Mouse (Mus musculus) cerebellum, adult 2 months (tissue): ENCODE data around the gene Alg9.

Source experiments
- CTCF ChIP-seq: fragments of 200-500 bp; IDR thresholded peaks from 2 replicates; pipeline ENCODE4 v1.5.1; 2011; ENCODE audit warnings: low read depth, mild to moderate bottlenecking, control low read depth, low read length, moderate library complexity, borderline replicate concordance; ENCODE audit not compliant: insufficient read depth
- POLR2A ChIP-seq: fragments of 200-500 bp; IDR thresholded peaks from 2 replicates; pipeline ENCODE4 v1.6.1; 2011; ENCODE audit warnings: low read length, control low read depth, borderline replicate concordance; ENCODE audit not compliant: insufficient read depth

GRCm38 (mm10) chr9:50818050-50818449 is 43.2 kb downstream of the Alg9 start:
- TF ChIP-seq CTCF (no peak), POLR2A (no peak)
